Mouse (Mus musculus) olfactory bulb, adult 2 months (tissue): Measurements from ENCODE around the gene Fam24b.

ENCODE experiments used
- CTCF ChIP-seq: fragments of 200-500 bp; IDR thresholded peaks from 2 replicates; pipeline ENCODE4 v1.5.1; 2012; ENCODE audit warnings: low read depth, mild to moderate bottlenecking, low read length, moderate library complexity; ENCODE audit not compliant: insufficient read depth
- POLR2A ChIP-seq: fragments of 200-500 bp; IDR thresholded peaks from 2 replicates; pipeline ENCODE4 v1.6.1; 2012; ENCODE audit warnings: mild to moderate bottlenecking, low read depth, low read length, moderate library complexity; ENCODE audit not compliant: insufficient read depth

DNA sequence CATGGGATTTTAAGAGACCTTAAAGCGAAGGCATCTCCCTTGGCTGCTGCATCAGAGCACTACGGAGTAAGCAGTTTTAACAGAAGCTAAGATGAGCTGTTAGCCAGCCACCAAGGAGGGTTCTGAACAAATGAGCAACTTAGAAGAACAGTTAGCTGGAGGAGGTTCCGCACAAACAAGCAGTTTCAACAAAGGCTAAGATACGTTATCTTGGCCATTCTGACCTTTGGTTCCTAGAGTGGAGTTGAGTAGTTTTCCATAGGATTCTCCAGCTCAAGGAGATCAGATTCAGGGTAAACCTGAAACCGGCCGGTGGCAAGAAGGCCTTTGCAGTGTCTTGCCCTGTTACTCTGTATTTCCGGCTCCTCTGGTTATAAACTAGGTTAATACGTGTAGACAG lies 34.8 kb upstream of the Fam24b start:
- TF ChIP-seq POLR2A (no peak), CTCF (no peak)
